Mouse (Mus musculus) thymus, adult 2 months (tissue): Measurements from ENCODE around the gene Pgf.

Experiments
- CTCF ChIP-seq: fragments of 200-500 bp; IDR thresholded peaks from 2 replicates; pipeline ENCODE4 v1.5.1; 2012; ENCODE audit warnings: mild to moderate bottlenecking, control low read depth, low read length, moderate library complexity, borderline replicate concordance; ENCODE audit not compliant: control insufficient read depth, poor library complexity, insufficient read depth; ENCODE audit errors: extremely low read depth
- POLR2A ChIP-seq: fragments of 200-500 bp; IDR thresholded peaks from 2 replicates; pipeline ENCODE4 v1.6.1; 2012; ENCODE audit warnings: mild to moderate bottlenecking, low read length, control low read depth, moderate library complexity; ENCODE audit not compliant: control insufficient read depth, poor library complexity, insufficient read depth; ENCODE audit errors: extremely low read depth

GRCm38 (mm10) chr12:85199954-85200353, 22.4 kb upstream of the Pgf start:
- TF ChIP-seq POLR2A (no peak), CTCF (no peak)
